Mouse (Mus musculus) cortical plate, adult 2 months (tissue): ENCODE results near the gene Igf2r.

Source experiments
- CTCF ChIP-seq: fragments of 200-500 bp; IDR thresholded peaks from 2 replicates; pipeline ENCODE4 v1.5.1; 2011; ENCODE audit warnings: mild to moderate bottlenecking, control low read depth, low read length; ENCODE audit not compliant: insufficient read depth; ENCODE audit errors: extremely low read depth
- POLR2A ChIP-seq: fragments of 200-500 bp; IDR thresholded peaks from 2 replicates; pipeline ENCODE4 v1.6.1; 2011; ENCODE audit warnings: mild to moderate bottlenecking, low read length, control low read depth; ENCODE audit not compliant: insufficient read depth; ENCODE audit errors: extremely low read depth

- TF ChIP-seq CTCF (no peak), POLR2A (no peak)
These were observed 62.8 kb downstream of the Igf2r start for GRCm38 (mm10) chr17:12706590-12707049.
